Mouse (Mus musculus) brain, embryonic 14.5 days (tissue): ENCODE results near the gene S1pr1.

Experiments
- CTCF ChIP-seq: fragments of 200-500 bp; IDR thresholded peaks from 2 replicates; pipeline ENCODE4 v1.5.1; 2012; ENCODE audit warnings: inconsistent platforms, mild to moderate bottlenecking, moderate library complexity, borderline replicate concordance; ENCODE audit not compliant: insufficient read depth, insufficient read length; ENCODE audit errors: extremely low read depth
- POLR2A ChIP-seq: fragments of 200-500 bp; IDR thresholded peaks from 2 replicates; pipeline ENCODE4 v1.6.1; 2012; ENCODE audit warnings: mild to moderate bottlenecking, inconsistent platforms, borderline replicate concordance; ENCODE audit not compliant: poor library complexity, insufficient read depth, insufficient read length, severe bottlenecking; ENCODE audit errors: extremely low read depth

- TF ChIP-seq POLR2A (no peak), CTCF (no peak)
Measured at GRCm38 (mm10) chr3:115748289-115748989, 33.6 kb upstream of the S1pr1 start.
